Mouse (Mus musculus) A20 (cell line): ENCODE data around the gene Capn7.

Experiments
- DNase-seq: peaks from one replicate; pipeline ENCODE4 v3.0.0-alpha.2; 2011; ENCODE audit warnings: low read depth, low spot score

Gene Capn7

DNA sequence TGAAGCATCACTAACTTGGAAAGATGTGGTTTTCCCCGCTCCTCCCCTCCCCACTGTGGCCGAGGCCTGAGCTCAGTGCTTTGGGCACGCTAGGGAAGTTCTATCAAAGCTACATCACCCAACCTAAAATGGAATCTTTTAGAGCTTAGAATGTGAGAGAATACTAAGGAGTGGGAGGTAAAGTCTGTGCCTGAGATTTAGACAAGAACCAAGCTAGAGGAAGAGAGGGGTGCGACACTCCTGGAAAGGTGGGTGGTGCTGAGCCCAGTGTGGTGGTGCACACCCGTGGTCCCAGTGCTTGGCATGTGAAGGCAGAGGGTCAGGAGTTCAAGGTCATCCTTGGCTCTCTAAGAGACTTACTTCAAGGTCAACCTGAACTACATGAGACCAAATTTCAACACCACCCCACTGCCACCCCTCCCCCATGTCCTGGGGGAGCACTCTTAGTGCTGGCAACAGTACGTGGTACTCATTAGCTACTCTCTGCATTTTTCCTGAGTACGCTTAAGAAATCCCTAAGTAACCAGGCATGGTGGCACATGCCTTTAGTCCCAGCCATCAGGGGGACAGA is 59.3 kb downstream of the Capn7 start:
- DNase-seq = no peak

DNA sequence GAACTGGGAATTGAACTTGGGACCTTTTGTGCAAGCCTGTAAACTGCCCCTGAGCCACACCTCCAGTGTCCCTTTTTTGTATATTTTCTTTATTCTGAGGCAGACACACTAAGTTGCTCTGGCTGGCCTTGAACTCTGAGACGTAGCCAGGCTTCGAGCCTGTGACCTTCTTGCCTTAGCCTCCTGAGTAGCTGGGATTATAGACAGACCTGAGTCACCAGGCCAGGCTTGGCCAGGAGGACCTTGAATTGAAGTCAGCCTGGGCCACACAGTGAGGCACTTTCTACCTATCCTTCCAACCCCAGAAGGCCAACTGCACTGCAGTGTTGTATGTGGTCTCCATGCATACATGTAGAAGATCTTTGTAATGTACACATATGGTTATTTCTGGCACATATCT is 60.0 kb downstream of the Capn7 start:
- DNase-seq = no peak

DNA sequence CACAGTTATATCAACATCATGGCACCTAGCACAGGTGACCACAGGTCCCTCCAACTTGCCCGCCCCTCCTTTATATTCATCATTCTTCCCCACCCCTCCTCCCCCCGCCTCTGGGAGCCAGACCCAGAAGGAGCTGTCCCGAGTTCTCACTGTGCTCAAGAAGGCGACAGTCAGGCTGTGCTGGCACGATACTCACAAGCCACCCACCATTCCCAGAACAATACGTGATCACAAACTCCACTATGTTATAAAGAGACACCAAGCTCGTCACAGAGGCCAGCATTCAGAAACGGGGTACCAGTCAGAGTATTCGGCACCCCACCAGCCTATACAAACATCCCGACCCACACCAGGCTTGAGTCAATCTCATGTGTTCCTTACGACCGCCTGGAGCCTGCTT is 60.9 kb downstream of the Capn7 start:
- DNase-seq = no peak

DNA sequence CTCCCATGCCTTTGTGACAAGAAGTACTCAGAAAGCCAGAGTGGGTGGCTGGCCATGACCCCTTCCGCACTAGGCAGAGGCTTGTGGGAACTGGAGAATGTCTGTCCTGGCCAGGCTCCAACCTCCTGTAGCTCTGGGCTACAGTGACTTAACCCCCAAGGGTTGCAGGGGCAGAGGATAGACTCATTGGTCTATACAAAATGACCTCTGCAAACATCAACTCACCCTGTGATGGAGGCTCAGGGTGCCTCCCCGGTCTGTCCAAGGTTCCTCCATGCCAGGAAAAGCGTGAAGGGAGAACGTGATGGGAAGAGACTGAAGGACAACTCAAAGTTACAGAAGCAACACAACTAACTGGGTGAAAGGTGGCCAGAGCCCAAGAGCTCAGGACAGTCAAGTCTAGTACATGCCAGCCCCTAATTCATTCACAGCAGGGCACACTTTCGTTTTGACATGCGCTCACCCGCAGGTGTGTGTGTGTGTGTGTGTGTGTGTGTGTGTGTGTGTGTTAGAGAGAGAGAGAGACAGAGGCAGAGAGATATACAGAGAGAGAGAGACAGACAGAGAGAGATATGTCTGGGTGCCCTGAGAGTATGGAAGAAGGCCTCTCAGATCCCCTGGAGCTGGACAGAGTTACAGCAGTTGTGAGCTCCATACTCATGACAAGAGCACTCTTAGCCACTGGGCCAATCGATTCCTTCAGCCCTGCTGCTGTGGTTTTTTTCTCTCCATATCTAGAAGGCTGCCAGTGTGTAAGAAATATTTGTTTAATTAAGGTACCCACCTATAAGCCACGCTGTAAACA is 61.6 kb downstream of the Capn7 start:
- DNase-seq = peak; percentile 79

DNA sequence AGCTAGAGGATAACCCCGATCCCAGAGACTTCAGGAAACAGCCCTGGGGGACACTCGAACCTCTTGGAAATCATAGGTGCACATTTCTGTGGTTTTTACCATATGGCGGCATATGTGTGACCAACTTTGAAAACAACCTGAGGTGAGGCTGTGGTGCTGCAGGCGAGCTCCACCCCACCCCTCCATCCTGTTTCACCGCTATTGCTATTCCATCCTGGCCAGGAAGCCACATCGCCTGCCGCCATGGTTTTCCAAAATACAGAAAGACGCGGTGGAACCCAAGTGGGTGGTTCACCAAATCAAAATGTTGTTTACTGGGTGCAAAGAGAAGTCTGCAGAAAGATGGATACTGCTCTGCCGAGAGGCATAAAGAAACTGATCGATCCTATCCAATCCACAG is 62.4 kb downstream of the Capn7 start:
- DNase-seq = no peak

DNA sequence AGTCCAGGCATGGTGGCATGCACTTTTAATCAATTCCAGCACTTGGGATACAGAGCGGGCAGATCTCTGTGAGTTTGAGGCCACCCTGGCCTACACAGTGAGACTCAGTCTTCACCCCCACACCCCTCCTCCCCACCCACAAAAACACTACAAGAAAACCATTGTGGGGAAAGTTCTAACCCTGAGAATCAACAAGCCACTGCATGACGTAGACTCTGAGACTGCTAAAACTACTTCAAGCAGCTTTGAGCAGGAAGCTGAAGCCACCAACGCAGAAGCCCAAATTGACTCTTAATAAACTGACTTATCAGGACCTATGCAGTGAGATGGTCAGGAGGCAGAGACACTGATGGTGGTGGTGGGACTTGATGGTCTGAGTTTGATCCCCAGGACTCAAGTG is 62.8 kb downstream of the Capn7 start:
- DNase-seq = no peak

DNA sequence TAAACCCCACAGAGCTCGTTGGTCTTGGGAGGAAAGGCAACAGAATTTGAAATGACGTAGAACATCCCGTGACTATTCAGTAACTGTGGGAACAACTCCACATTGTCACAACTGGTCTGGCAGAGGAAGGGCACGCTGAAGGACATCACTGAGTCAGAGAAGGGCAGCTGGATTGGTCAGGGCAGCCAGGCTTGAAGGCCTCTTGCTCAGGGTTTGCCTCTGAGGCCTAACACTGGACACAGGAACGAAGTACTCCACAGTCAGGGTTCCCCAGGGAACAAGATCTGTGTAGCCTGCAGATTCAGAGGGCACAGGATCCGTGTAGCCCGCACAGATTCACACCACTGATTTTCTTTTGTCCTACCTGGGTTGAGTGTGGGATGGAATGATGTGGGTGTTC is 63.8 kb downstream of the Capn7 start:
- no peak for DNase-seq

DNA sequence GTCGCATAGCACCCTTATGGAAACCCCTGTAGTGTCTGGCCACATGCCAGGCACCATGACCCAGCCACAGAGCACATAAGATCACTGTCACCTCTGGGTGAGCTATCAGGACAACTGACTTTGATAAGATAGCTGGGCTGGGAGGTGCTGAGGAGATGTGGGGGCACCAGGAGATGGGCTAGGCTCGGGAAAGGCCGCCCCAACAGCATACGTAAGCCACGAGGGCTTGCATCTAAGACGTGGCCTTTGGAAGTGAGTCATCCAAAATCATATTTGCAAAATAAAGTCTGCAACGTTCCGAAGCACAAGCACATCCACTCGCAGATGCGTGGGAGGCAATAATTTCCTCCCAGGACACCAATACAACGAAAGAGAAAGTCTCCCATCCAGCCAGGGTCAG is 64.5 kb downstream of the Capn7 start:
- DNase-seq = no peak

DNA sequence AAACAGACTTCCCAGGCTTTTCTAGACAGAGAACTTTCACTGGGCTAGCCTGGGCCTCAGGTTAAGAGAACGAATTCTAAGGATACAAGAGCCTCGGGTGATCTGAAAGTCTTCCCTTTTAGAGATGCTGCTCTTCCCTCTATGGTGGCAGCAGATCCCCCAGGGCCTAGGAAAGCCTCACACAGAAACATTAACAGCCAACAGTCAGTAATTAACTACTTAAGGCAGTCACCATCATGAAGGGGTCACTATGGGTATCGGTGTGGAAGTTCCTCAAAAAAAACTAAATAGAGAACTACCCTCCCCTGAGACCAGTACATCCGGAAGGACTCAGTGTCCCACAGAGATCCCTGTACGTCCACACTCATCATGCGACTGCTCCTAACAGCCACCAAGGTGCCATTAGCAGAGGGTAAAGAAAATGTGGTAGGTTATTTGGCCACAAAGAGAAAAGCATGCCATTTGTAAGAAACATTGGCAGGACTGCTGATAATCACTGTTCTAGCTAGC is 65.5 kb downstream of the Capn7 start:
- DNase-seq = no peak

DNA sequence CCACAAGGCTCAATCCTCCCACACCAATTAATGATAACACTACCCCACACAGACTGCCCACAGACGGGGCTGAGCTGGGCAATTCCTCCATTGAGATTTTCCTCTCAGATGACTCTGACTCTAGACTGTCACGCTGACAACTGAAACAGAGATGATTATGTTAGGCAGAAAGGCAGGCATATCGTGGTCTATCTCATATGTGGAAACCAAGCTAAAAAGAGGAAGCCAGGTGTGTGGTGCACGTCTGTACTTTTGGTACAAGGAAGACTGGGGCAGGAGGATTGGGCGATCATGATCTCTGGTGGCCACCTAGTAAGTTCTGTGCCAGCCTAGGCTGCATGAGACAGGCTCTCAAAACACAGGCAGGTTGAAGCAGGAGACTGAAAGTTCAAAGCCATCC is 66.3 kb downstream of the Capn7 start:
- peak; percentile 80 for DNase-seq

DNA sequence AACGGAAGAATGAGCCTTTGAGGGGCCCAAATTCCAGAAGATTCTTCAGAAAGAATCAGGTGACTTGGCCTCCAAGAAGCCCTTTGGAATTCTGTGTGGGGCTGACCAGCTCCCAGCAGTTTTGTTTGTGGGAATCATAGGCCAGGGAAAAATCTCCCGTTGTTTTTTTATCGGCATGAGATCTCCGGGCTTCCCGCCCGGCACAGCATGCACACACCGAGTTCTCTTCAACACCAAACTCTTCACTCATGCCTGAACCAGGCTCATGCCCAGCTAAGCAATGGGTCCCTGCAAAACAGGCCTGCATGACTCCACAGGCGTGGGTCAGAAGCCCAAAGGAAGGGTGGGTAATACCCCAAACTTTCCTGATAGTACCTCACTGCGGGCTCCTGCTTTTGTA is 67.1 kb downstream of the Capn7 start:
- DNase-seq = no peak

DNA sequence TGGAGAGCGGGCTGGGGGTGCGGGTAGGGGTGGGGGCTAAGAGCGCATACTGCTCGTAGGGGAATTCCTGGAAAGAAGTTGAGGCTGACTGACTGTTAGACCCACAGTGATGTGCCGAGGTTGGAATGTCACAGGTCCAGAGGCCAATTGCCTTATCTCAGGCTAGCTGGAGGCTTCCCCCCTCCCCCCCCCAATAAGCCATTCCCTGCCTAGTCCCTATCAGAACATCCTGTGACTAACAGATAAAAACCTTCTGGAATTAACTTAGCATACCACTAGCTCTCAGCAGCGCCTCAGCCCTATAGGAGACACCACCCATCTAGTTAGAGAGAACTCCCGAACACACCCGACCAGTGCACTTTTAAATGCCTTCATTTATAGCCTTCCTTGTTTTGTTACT is 67.6 kb downstream of the Capn7 start:
- DNase-seq = no peak

DNA sequence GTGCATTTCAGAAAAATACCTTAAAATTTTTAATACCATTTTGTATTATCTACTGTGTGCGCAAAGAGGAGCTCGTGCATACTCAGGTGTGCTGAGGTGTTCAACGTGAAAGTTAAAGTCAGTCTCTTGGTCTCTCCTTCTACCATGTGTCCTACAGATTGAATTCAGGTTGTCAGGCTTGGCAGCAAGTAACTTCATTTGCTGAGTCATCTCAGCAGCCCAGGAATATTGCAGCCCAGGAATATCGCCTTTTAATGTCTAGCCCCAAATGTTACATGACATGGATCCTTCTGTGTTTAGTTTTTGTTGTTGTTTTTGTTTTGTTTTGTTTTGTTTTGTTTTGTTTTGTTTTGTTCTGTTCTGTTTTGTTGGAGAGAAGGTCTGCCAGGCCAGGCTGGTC is 68.2 kb downstream of the Capn7 start:
- DNase-seq = no peak

DNA sequence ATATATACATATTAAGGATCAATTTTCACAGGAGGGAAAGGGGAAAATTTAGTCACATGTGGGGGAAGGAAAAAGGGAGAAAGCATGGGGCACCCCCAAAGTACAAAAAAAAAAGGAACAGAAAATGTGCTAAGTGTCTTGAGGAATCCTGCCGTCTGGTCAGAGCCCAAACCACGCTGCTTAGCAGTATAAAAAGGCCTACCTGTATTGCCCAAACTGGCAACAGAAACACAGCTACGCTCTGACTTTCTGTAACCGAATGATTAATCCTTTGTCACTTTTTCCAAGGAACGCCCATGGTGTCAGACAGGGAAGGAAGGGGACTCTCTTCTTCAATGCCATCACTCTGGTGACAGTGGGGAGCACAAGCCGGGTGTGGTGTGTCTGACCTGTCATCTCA is 69.2 kb downstream of the Capn7 start:
- no peak for DNase-seq

DNA sequence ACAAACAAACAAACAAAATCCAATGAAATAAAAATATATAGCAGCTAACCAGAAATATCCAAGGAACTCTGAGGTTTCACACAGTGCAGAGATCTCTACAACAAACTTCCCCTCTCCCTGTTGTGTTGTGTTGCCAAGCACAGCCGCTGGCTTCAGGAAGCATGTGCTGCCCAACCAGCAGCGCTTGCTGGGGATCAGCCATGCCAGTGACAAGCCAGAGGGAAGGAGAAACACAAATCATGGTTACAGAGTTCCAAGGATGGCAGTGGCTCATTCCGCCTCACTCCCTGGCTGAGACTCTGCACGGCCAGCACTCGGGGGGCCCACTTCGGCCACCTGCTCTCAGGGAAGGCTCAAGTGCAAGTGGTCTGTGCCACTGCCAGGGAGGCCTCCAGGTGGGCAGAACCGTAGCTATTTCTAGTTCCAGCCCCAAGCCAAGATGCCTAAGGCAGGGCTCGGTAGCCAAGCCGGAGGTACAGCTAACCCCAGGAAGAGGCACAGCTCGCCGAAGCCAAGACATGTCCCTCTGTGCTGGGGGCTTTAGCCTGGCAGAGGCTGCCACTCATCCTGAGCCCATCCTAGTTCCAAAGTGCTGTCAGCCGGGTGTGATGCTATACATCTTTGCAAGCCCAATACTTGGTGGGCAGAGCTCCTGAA is 69.8 kb downstream of the Capn7 start:
- DNase-seq = no peak

DNA sequence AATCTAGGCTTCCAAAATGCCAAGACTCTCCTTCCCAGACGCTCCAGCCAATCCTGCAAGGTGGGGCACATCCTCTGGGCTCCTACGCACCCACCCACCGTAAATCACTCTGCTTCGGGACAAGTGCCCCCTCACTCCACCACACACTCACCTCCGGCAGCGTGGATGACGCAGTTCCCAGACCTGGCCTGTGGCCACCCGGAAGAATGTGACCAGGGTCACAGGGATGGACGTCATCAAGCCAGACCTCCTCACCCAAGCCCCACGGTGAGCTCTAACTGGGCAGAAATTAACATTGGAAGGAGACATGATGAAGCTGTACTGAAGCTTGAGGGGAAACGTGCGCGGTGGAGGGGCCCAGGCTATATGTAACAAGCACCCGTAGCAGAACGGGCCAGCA is 70.8 kb downstream of the Capn7 start:
- no peak for DNase-seq

DNA sequence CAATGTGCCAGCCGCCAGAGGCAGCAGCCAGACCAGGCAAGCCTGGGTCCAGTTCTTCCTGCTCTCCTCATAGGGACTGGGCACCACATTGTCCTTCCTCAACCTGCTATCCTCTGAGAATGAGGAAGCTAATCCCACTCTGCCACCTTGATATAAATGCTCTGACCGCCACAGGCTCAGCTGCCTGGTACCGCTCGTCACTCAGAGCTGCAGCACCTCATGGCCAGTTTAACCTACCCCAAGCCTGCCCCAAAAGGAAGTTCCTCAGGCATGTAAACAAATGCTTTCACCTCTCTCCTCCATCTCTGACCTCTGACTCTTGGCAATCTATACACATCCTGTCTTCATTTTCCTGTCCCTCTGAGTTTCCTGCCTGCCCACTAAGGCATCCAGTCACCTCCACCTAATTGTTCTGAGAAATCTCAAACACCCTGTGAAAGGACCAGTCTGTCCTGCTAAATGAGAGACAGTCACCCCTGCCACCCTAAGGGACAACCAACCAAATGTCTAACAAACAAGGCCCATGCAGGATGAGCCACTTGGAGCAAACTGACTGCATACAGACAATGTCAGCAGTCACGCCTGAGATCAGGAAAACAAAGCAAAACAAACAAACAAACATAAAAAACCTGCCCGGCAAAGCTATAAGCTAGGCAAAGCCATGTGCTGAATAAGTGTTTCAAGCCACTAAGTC is 71.6 kb downstream of the Capn7 start:
- DNase-seq = no peak

DNA sequence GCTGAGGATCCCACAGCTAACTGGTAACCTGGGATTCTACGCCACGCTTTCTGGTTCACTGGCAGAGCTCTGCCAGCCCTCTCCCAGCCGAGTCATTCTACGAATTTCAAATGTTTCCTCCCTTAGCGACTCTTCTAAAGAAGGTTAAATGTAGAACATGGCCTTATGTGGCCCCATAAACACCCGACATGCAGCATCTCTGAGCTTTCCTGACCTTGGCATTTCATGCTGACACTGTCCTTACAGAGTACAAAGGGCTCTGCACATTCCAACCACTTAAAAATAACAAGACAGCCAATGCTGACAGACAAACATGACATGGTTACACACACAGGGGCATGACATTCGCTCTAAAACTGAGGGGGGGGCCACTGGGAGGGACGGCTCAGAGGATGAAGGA is 72.2 kb downstream of the Capn7 start:
- no peak for DNase-seq

DNA sequence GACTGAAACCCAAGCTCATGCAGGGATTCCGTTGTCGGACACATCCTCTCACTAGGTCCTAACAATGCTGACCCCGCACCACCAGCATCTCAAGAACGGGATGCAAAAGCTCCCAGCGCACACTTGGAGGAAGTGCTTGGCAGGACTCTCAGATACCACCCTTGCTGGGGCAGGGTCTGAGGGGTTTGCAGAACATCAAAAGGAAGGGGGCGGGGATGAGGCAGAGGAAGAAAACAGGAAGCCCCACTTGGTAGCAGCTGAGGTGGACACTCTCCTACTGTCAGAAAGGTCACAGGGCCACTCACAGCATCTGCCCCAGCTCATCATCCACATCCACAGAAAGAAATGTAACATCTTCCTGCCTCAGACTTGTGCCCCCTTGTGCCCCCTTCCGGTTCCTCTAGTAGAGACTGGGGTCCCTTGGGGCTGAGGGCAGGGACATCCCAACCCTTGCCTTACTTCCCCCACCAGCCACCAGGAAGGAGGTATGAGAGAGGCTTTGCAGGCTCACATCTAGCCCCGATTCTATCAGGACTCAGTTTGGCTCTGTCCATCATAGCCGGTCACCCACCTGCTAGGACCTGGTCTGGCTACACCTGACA is 73.8 kb downstream of the Capn7 start:
- DNase-seq = no peak

DNA sequence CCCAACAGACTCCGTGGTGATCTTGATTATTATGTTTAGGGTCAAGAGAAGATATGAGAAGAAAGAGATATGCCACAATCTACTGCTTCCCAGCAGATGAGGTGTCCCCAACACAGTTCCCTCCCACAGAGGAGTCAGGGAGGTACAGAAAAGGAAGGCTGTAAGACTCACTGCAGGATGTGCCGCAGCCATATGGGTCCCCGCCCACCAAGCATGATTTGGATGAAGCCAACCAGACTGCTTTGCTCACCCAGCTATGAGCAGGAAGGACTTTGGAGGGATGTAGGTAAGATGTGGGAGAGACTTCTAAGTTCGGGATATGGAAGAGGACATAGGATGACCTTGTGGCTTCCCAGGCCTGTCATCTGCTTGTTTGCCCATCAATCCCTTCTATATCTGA is 74.3 kb downstream of the Capn7 start:
- DNase-seq = no peak

DNA sequence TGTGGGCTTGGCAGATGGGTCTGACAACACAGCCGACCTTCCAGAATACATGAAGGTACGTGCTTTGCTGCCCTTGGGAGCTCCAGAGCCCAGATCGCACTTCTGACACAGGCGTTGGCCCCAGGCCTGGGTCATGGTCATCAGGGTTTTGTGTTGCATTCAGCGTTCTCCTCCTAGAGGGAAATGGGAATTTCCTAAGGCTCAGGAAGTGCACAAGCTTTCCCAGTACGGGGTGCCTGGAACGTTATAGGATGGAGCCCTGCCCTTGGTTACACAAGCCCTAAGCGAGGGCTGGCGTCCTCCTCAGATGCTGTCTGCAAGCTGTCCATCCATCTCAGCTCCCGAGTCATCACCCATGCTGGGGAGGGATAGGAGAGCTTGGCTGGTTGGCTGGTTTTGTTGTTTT is 76.2 kb downstream of the Capn7 start:
- no peak for DNase-seq
